Mouse (Mus musculus): ENCODE measurements around the gene Kif3b. TPM values are rescaled to one million over a fixed set of nuclear protein-coding genes. Genes with fewer than 3 reads are reported as not detected.

Kif3b gene
- polyA plus RNA-seq (2014; fragmentation: Nextera tagmentation; extraction: Ambion mirVana), result 5.8 and 6.2 TPM in 2 replicates

DNA sequence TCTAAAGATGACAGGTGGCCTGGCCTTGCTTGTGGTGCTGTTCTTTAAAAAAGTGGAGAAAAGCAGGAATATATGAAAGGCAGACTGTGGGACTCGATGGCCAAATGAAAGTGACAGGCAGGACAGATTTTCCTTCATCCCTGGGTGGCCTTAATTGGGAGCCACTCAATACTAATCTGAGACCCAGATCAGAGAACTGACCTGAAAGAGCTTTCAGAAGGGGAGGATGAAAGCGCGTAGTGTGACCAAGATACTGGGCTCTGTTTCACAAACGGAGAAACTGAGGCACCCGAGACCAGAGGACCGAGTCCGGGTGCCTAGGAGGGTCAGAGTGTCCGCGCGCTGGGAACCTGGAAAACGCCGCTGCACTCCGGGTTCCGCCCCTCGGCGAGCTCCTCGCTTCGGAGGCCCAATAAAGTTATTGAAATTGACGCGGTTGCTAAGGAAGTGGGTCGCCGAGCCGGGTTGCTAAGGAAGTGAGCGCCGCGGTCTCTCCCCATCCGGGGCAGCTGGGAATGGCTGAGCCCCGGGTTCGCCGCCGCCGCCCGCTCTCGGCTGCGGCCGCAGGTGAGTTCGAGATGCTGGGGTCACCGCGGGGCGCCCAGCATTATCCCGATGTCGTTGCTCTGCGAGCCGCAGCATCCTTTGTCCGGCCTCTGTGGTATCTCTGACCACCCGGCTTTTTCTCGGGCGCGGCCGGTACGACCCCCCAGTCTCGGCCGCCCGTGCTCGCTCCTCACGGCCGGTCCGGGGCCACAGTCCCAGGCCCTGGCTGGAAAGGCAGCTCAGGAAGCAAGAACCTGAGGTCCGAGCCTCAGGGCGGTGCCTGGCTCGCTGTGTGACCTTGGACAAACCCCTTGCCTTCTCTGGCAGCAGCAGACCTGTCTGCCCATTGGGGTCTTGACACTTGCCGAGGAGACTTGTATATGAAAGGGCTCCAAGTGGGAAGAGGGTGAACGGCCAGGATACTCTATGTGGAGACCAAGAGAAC lies at the start of gene Kif3b:
Gene Kif3b, plus strand, starts transcription at position 476 of the 991 bp plus-strand sequence.
- WGBS, result under 1% methylated on average over 61 of the region's 63 CpGs
- H3K27ac ChIP-seq (ENCODE audit: low read length), result no peak within 1 kb of the TSS
- no peaks in the 10 kb centered on the region for H3K9me3 ChIP-seq (ENCODE audit: control insufficient read depth, low read depth, low read length)

DNA sequence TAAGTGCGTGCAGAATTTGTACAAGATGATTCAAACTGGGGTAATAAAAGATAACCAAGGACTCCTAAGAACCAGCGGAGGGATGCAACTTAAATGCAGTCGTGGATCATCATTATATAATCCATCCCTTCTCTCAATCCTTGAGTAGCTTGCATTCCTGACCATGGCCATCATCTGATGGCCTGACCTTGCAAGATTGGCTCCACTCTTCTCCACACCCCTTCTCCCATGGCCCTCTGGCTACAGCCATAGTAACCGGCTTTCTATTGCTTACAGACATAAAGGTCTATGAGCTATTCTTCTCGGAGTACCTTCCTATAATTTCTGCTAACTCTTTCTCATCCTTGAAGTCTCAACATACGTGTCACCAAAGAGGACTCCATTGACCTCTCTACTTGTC lies 49.1 kb upstream of the Kif3b start:
- H3K4me1 ChIP-seq (ENCODE audit: control insufficient read depth, insufficient read depth, low read length), result peaks cover 18% of the 10 kb centered on the region
- 62% methylated on average over 6 of the region's 6 CpGs for WGBS
- H3K4me3 ChIP-seq (ENCODE audit: low read depth, low read length), result peak overlapping the region; percentile 94
- peak overlapping the region; percentile 38 for H3K4me2 ChIP-seq (replicated peaks; ENCODE audit: low read depth, low read length)
- H3K9ac ChIP-seq (replicated peaks; ENCODE audit: low read depth, low read length), result peak overlapping the region; percentile 98; the same call in 1 of the 2 replicates
- 0 out of 2 replicates have a peak overlapping the region, but pooled peaks have one; percentile 95 for H3K27ac ChIP-seq (ENCODE audit: low read length)
- no peaks in the 10 kb centered on the region for H3K9me3 ChIP-seq (ENCODE audit: control insufficient read depth, low read depth, low read length)
- no peaks in the 10 kb centered on the region for H3K27me3 ChIP-seq (ENCODE audit: control insufficient read depth, insufficient read depth, low read length)
- no peak for ATAC-seq (ENCODE audit: insufficient number of reproducible peaks, insufficient read depth, low FRiP score, low read depth)
- peaks cover 19% of the 10 kb centered on the region; the same call in 1 of the 2 replicates for H3K36me3 ChIP-seq (ENCODE audit: control insufficient read depth, insufficient read depth, low read length)

More for the DNA sequence above, at the start of gene Kif3b:
- no peaks in the 10 kb centered on the region for H3K36me3 ChIP-seq (ENCODE audit: control insufficient read depth, insufficient read depth, low read length)
- H3K4me2 ChIP-seq (replicated peaks; ENCODE audit: low read depth, low read length), result peak within 1 kb of the TSS; percentile 79
- peaks cover 15% of the 10 kb centered on the region for H3K4me1 ChIP-seq (ENCODE audit: control insufficient read depth, insufficient read depth, low read length)
- no peaks in the 10 kb centered on the region for H3K27me3 ChIP-seq (ENCODE audit: control insufficient read depth, insufficient read depth, low read length)
- peak; percentile 92 for ATAC-seq (ENCODE audit: insufficient number of reproducible peaks, insufficient read depth, low FRiP score, low read depth)
- H3K4me3 ChIP-seq (ENCODE audit: low read depth, low read length), result peak within 1 kb of the TSS; percentile 100
- peak within 1 kb of the TSS; percentile 74 for H3K9ac ChIP-seq (replicated peaks; ENCODE audit: low read depth, low read length)

- no peak overlapping the region for H3K4me2 ChIP-seq (replicated peaks; ENCODE audit: low read depth, low read length)
- H3K27me3 ChIP-seq (ENCODE audit: control insufficient read depth, insufficient read depth, low read length), result no peaks in the 10 kb centered on the region
- H3K4me1 ChIP-seq (ENCODE audit: control insufficient read depth, insufficient read depth, low read length), result no peaks in the 10 kb centered on the region
- ATAC-seq (ENCODE audit: insufficient number of reproducible peaks, insufficient read depth, low FRiP score, low read depth), result no peak
- no peaks in the 10 kb centered on the region for H3K9me3 ChIP-seq (ENCODE audit: control insufficient read depth, low read depth, low read length)
- no peak overlapping the region for H3K9ac ChIP-seq (replicated peaks; ENCODE audit: low read depth, low read length)
- H3K36me3 ChIP-seq (ENCODE audit: control insufficient read depth, insufficient read depth, low read length), result peaks cover 35% of the 10 kb centered on the region
- 87% methylated on average over 5 of the region's 5 CpGs for WGBS
- no peak overlapping the region for H3K4me3 ChIP-seq (ENCODE audit: low read depth, low read length)
- no peak overlapping the region for H3K27ac ChIP-seq (ENCODE audit: low read length)
These were observed 41.5 kb upstream of the Kif3b start for GRCm38 (mm10) chr2:153249751-153250150.

DNA sequence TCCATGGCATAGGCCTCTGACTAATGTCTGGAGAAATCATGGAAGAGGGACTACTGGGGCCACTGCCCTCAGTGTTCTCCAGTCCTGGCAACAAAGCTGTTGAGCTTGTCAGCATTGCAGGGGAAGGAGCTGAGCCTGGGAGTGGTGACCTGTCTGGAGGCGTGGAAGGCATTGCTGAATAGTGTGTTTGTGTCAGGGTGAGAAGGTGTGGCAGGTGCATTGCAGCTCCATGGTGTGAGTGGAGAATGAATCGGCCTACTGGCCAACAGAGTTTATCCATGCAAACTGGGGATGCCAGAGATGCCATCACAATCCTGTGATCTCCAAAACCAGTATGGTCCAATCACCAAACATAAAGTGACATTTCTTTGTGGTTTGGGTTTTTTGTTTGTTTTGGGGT lies 34.6 kb upstream of the Kif3b start:
- H3K27ac ChIP-seq (ENCODE audit: low read length), result no peak overlapping the region
- ATAC-seq (ENCODE audit: insufficient number of reproducible peaks, insufficient read depth, low FRiP score, low read depth), result no peak
- no peaks in the 10 kb centered on the region for H3K27me3 ChIP-seq (ENCODE audit: control insufficient read depth, insufficient read depth, low read length)
- H3K4me2 ChIP-seq (replicated peaks; ENCODE audit: low read depth, low read length), result no peak overlapping the region
- peaks cover 18% of the 10 kb centered on the region for H3K36me3 ChIP-seq (ENCODE audit: control insufficient read depth, insufficient read depth, low read length)
- H3K4me3 ChIP-seq (ENCODE audit: low read depth, low read length), result no peak overlapping the region
- WGBS, result 77% methylated on average over 2 of the region's 2 CpGs
- H3K9me3 ChIP-seq (ENCODE audit: control insufficient read depth, low read depth, low read length), result no peaks in the 10 kb centered on the region
- H3K4me1 ChIP-seq (ENCODE audit: control insufficient read depth, insufficient read depth, low read length), result no peaks in the 10 kb centered on the region
- H3K9ac ChIP-seq (replicated peaks; ENCODE audit: low read depth, low read length), result no peak overlapping the region

GRCm38 (mm10) chr2:153259030-153259863 lies 32.0 kb upstream of the Kif3b start:
- no peak overlapping the region for H3K4me2 ChIP-seq (replicated peaks; ENCODE audit: low read depth, low read length)
- no peak overlapping the region for H3K9ac ChIP-seq (replicated peaks; ENCODE audit: low read depth, low read length)
- H3K36me3 ChIP-seq (ENCODE audit: control insufficient read depth, insufficient read depth, low read length), result peaks cover 24% of the 10 kb centered on the region
- H3K27me3 ChIP-seq (ENCODE audit: control insufficient read depth, insufficient read depth, low read length), result no peaks in the 10 kb centered on the region
- peak overlapping the region; percentile 15; the same call in 1 of the 2 replicates for H3K27ac ChIP-seq (ENCODE audit: low read length)
- 0 out of 2 replicates have a peak, but pooled peaks have one; percentile 7 for ATAC-seq (ENCODE audit: insufficient number of reproducible peaks, insufficient read depth, low FRiP score, low read depth)
- no peak overlapping the region for H3K4me3 ChIP-seq (ENCODE audit: low read depth, low read length)
- no peaks in the 10 kb centered on the region for H3K4me1 ChIP-seq (ENCODE audit: control insufficient read depth, insufficient read depth, low read length)
- H3K9me3 ChIP-seq (ENCODE audit: control insufficient read depth, low read depth, low read length), result no peaks in the 10 kb centered on the region
- 73% methylated on average over 12 of the region's 12 CpGs for WGBS

DNA sequence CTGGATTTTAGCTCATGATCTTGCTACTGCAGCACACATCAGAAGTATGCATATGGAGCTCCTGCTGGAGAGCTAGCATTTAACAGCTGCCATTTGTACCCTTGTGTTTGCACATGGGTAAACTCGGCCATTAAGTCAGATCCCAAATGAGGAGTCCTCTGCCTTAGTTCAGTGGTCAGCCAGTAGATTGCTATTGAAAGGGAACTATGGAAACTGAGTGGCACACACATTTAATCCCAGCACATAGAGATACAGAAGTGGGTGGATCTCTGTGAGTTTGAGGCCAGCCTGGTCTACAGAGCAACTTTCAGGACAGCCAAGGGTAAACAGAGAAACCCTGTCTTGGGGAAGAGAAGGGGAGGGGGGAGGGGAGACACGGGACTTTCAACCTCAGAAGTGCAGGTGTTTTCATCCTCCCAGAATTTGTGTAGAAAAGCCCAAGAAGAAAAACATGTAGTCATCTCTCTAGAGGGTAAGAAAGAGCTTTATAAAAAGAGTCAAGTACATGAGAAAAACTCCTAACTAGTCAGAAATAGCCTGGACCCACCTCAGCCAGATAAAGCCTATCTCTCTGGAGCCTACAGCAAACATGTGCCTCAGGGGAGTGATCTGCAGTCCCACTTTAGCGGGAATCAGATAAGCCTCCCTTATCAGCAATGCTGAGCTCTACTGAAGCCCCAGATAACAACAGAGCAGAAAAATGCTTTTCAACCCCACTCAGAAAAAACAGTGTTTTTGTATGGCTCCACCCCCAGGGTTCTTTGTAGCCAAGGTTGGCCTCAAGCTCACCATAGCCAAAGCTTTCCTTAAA lies 31.1 kb upstream of the Kif3b start:
- no peak overlapping the region for H3K4me2 ChIP-seq (replicated peaks; ENCODE audit: low read depth, low read length)
- no peak overlapping the region for H3K4me3 ChIP-seq (ENCODE audit: low read depth, low read length)
- WGBS, result 37% methylated on average over 3 of the region's 3 CpGs
- no peaks in the 10 kb centered on the region for H3K9me3 ChIP-seq (ENCODE audit: control insufficient read depth, low read depth, low read length)
- H3K36me3 ChIP-seq (ENCODE audit: control insufficient read depth, insufficient read depth, low read length), result peaks cover 26% of the 10 kb centered on the region
- no peaks in the 10 kb centered on the region for H3K4me1 ChIP-seq (ENCODE audit: control insufficient read depth, insufficient read depth, low read length)
- H3K27ac ChIP-seq (ENCODE audit: low read length), result peak overlapping the region; percentile 15; the same call in 1 of the 2 replicates
- H3K27me3 ChIP-seq (ENCODE audit: control insufficient read depth, insufficient read depth, low read length), result no peaks in the 10 kb centered on the region
- ATAC-seq (ENCODE audit: insufficient number of reproducible peaks, insufficient read depth, low FRiP score, low read depth), result peak; percentile 72; the same call in 1 of the 2 replicates
- H3K9ac ChIP-seq (replicated peaks; ENCODE audit: low read depth, low read length), result no peak overlapping the region

GRCm38 (mm10) chr2:153263053-153263452 lies 28.2 kb upstream of the Kif3b start:
- Histone ChIP-seq H3K4me2 (replicated peaks; ENCODE audit: low read depth, low read length) (no peak overlapping the region), H3K9ac (replicated peaks; ENCODE audit: low read depth, low read length) (no peak overlapping the region), H3K27me3 (ENCODE audit: control insufficient read depth, insufficient read depth, low read length) (no peaks in the 10 kb centered on the region), H3K9me3 (ENCODE audit: control insufficient read depth, low read depth, low read length) (no peaks in the 10 kb centered on the region), H3K4me1 (ENCODE audit: control insufficient read depth, insufficient read depth, low read length) (no peaks in the 10 kb centered on the region), H3K36me3 (ENCODE audit: control insufficient read depth, insufficient read depth, low read length) (peaks cover 46% of the 10 kb centered on the region), H3K27ac (ENCODE audit: low read length) (no peak overlapping the region), H3K4me3 (ENCODE audit: low read depth, low read length) (no peak overlapping the region)
- no peak for ATAC-seq (ENCODE audit: insufficient number of reproducible peaks, insufficient read depth, low FRiP score, low read depth)
- 91% methylated on average over 7 of the region's 7 CpGs for WGBS

Data from stomach, embryonic 14.5 days (tissue).